Mouse (Mus musculus) midbrain, embryonic 16.5 days (tissue): ENCODE measurements around the gene Klf13. TPM values are rescaled to one million over a fixed set of nuclear protein-coding genes. Genes with fewer than 3 reads are reported as not detected.
A peak's percentile ranks its signal among the peaks of the same experiment; 100 is the strongest.

Experiments used
- ATAC-seq: fragments of 200-750 bp; cut with Nextera tagmentation; 2 replicates; pipeline ENCODE4 v1.8.0; 2017; ENCODE audit warnings: moderate TSS enrichment
- H3K27ac ChIP-seq: fragments of 300-500 bp; sonication (generic); 2 replicates; pipeline ENCODE4 v1.5.1; 2014; ENCODE audit warnings: mild to moderate bottlenecking, low read length, mixed read lengths
- H3K27me3 ChIP-seq: fragments of 300-500 bp; sonication (generic); 2 replicates; pipeline ENCODE4 v1.6.1; 2014; ENCODE audit warnings: low read depth, low read length, mixed read lengths; ENCODE audit not compliant: control insufficient read depth, insufficient read depth
- H3K36me3 ChIP-seq: fragments of 300-500 bp; sonication (generic); 2 replicates; pipeline ENCODE4 v1.6.1; 2014; ENCODE audit warnings: mild to moderate bottlenecking, low read length, moderate library complexity, mixed read lengths; ENCODE audit not compliant: control insufficient read depth, insufficient read depth
- H3K4me1 ChIP-seq: fragments of 300-500 bp; sonication (generic); 2 replicates; pipeline ENCODE4 v1.6.1; 2014; ENCODE audit warnings: mild to moderate bottlenecking, low read length, mixed read lengths; ENCODE audit not compliant: control insufficient read depth, insufficient read depth
- H3K4me2 ChIP-seq: fragments of 300-500 bp; sonication (generic); 2 replicates; pipeline ENCODE4 v1.6.1; 2014; ENCODE audit warnings: mild to moderate bottlenecking, low read length, mixed read lengths
- H3K4me3 ChIP-seq: fragments of 300-500 bp; sonication (generic); 2 replicates; pipeline ENCODE4 v1.5.1; 2014; ENCODE audit warnings: low read depth, mild to moderate bottlenecking, low read length, moderate library complexity, mixed read lengths
- H3K9ac ChIP-seq: fragments of 300-500 bp; sonication (generic); 2 replicates; pipeline ENCODE4 v1.6.1; 2014; ENCODE audit warnings: low read depth, low read length, mixed read lengths
- H3K9me3 ChIP-seq: fragments of 300-500 bp; sonication (generic); replicated peaks from 2 replicates; pipeline ENCODE4 v1.6.1; 2014; ENCODE audit warnings: mild to moderate bottlenecking, low read length, mixed read lengths; ENCODE audit not compliant: control insufficient read depth, poor library complexity, severe bottlenecking
- WGBS: fragments of 180-500 bp; shearing (Covaris S2); extraction: QIAGEN DNeasy Blood & Tissue Kit; methylation state at CpG from one replicate; pipeline ENCODE4 v1.1.7; 2014; 5-methylcytosine and 5-hydroxymethylcytosine counted together
- polyA plus RNA-seq: library from polyadenylated mRNA; unstranded; fragments of >200 nt; fragmentation: Nextera tagmentation; extraction: Ambion mirVana; gene quantifications from 2 replicates; pipeline ENCODE4 v1.2.1, GENCODE M21; 2015

Klf13 gene
- polyA plus RNA-seq, 1 experiment from 2014 or later = 21.6 TPM

GRCm38 (mm10) chr7:63888674-63889073 is 50.0 kb downstream of the Klf13 start:
- H3K36me3 ChIP-seq = peaks cover 14% of the 10 kb centered on the region
- no peak for ATAC-seq
- H3K9ac ChIP-seq = no peak overlapping the region
- H3K27ac ChIP-seq = no peak overlapping the region
- peaks cover 6% of the 10 kb centered on the region; the same call in 1 of the 2 replicates for H3K4me1 ChIP-seq
- 81% methylated on average over 6 of the region's 6 CpGs for WGBS
- no peaks in the 10 kb centered on the region for H3K9me3 ChIP-seq
- no peaks in the 10 kb centered on the region for H3K27me3 ChIP-seq
- no peak overlapping the region for H3K4me3 ChIP-seq
- H3K4me2 ChIP-seq = no peak overlapping the region

GRCm38 (mm10) chr7:63887602-63888123 is 51.1 kb downstream of the Klf13 start:
- no peak overlapping the region for H3K4me3 ChIP-seq
- no peak for ATAC-seq
- H3K27me3 ChIP-seq = no peaks in the 10 kb centered on the region
- no peaks in the 10 kb centered on the region for H3K9me3 ChIP-seq
- H3K36me3 ChIP-seq = peaks cover 14% of the 10 kb centered on the region
- no peak overlapping the region for H3K27ac ChIP-seq
- peaks cover 3% of the 10 kb centered on the region; the same call in 1 of the 2 replicates for H3K4me1 ChIP-seq
- no peak overlapping the region for H3K4me2 ChIP-seq
- H3K9ac ChIP-seq = no peak overlapping the region
- WGBS = 89% methylated on average over 10 of the region's 10 CpGs

GRCm38 (mm10) chr7:63887034-63887551 is 51.6 kb downstream of the Klf13 start:
- H3K36me3 ChIP-seq = peaks cover 14% of the 10 kb centered on the region

GRCm38 (mm10) chr7:63885025-63885424 is 53.7 kb downstream of the Klf13 start:
- Histone ChIP-seq H3K4me3 (no peak overlapping the region), H3K4me2 (no peak overlapping the region), H3K4me1 (peaks cover 3% of the 10 kb centered on the region; the same call in 1 of the 2 replicates), H3K9ac (no peak overlapping the region), H3K36me3 (peaks cover 7% of the 10 kb centered on the region), H3K27ac (no peak overlapping the region), H3K27me3 (no peaks in the 10 kb centered on the region), H3K9me3 (no peaks in the 10 kb centered on the region)
- ATAC-seq = no peak
- 91% methylated on average over 7 of the region's 7 CpGs for WGBS

More at GRCm38 (mm10) chr7:63887034-63887551, 51.6 kb downstream of the Klf13 start:
- H3K4me1 ChIP-seq = peaks cover 3% of the 10 kb centered on the region; the same call in 1 of the 2 replicates
- H3K27ac ChIP-seq = no peak overlapping the region
- no peaks in the 10 kb centered on the region for H3K27me3 ChIP-seq
- H3K9ac ChIP-seq = no peak overlapping the region
- WGBS = 73% methylated on average over 8 of the region's 8 CpGs
- no peak overlapping the region for H3K4me2 ChIP-seq
- no peak overlapping the region for H3K4me3 ChIP-seq
- H3K9me3 ChIP-seq = no peaks in the 10 kb centered on the region
- ATAC-seq = no peak

GRCm38 (mm10) chr7:63882739-63883138 is 56.0 kb downstream of the Klf13 start:
- no peak for ATAC-seq
- no peak overlapping the region for H3K27ac ChIP-seq
- no peaks in the 10 kb centered on the region for H3K36me3 ChIP-seq
- H3K4me2 ChIP-seq = no peak overlapping the region
- H3K4me1 ChIP-seq = no peaks in the 10 kb centered on the region
- 85% methylated on average over 7 of the region's 7 CpGs for WGBS
- no peak overlapping the region for H3K4me3 ChIP-seq
- no peaks in the 10 kb centered on the region for H3K27me3 ChIP-seq
- H3K9ac ChIP-seq = no peak overlapping the region
- no peaks in the 10 kb centered on the region for H3K9me3 ChIP-seq

GRCm38 (mm10) chr7:63879583-63879982 is 59.1 kb downstream of the Klf13 start:
- Histone ChIP-seq H3K9ac (no peak overlapping the region), H3K9me3 (no peaks in the 10 kb centered on the region), H3K4me2 (no peak overlapping the region), H3K4me1 (no peaks in the 10 kb centered on the region), H3K4me3 (no peak overlapping the region), H3K36me3 (no peaks in the 10 kb centered on the region), H3K27me3 (no peaks in the 10 kb centered on the region), H3K27ac (no peak overlapping the region)
- WGBS = 89% methylated on average over 6 of the region's 6 CpGs
- peak; percentile 40; the same call in 1 of the 2 replicates for ATAC-seq

- WGBS = 29% methylated on average over 14 of the region's 14 CpGs
- no peaks in the 10 kb centered on the region for H3K9me3 ChIP-seq
- H3K9ac ChIP-seq = no peak overlapping the region
- no peak overlapping the region for H3K27ac ChIP-seq
- ATAC-seq = no peak
- no peaks in the 10 kb centered on the region for H3K27me3 ChIP-seq
- no peaks in the 10 kb centered on the region for H3K36me3 ChIP-seq
- no peak overlapping the region for H3K4me2 ChIP-seq
- no peaks in the 10 kb centered on the region for H3K4me1 ChIP-seq
- H3K4me3 ChIP-seq = no peak overlapping the region
Measured at GRCm38 (mm10) chr7:63877610-63878009, 61.1 kb downstream of the Klf13 start.

GRCm38 (mm10) chr7:63876640-63877039 is 62.1 kb downstream of the Klf13 start:
- 97% methylated on average over 2 of the region's 2 CpGs for WGBS
- H3K27me3 ChIP-seq = no peaks in the 10 kb centered on the region
- H3K9ac ChIP-seq = no peak overlapping the region
- no peak overlapping the region for H3K27ac ChIP-seq
- no peak overlapping the region for H3K4me2 ChIP-seq
- H3K4me3 ChIP-seq = no peak overlapping the region
- no peaks in the 10 kb centered on the region for H3K9me3 ChIP-seq
- ATAC-seq = no peak
- H3K36me3 ChIP-seq = no peaks in the 10 kb centered on the region
- no peaks in the 10 kb centered on the region for H3K4me1 ChIP-seq

GRCm38 (mm10) chr7:63875686-63876085 is 63.0 kb downstream of the Klf13 start:
- no peaks in the 10 kb centered on the region for H3K9me3 ChIP-seq

More at GRCm38 (mm10) chr7:63875686-63876085, 63.0 kb downstream of the Klf13 start:
- H3K9ac ChIP-seq = no peak overlapping the region
- H3K4me3 ChIP-seq = no peak overlapping the region
- H3K4me1 ChIP-seq = no peaks in the 10 kb centered on the region
- ATAC-seq = no peak
- no peaks in the 10 kb centered on the region for H3K36me3 ChIP-seq
- no peaks in the 10 kb centered on the region for H3K27me3 ChIP-seq
- no peak overlapping the region for H3K27ac ChIP-seq
- no peak overlapping the region for H3K4me2 ChIP-seq
